Mouse (Mus musculus) 3T3-L1 (cell line): ENCODE measurements around the gene Epc2.
A peak's percentile ranks its signal among the peaks of the same experiment; 100 is the strongest.
"Not testable (repeated sequence)": the region's sequence is repeated elsewhere in the genome, so short reads cannot be mapped to it uniquely, and the experiment has no call there.

Experiments used
- DNase-seq: peaks from one replicate; pipeline ENCODE4 v3.0.0-alpha.2; 2015; ENCODE audit warnings: low read depth, low spot score

The Epc2 gene

GRCm38 (mm10) chr2:49471641-49472355 is 20.5 kb downstream of the Epc2 start:
- DNase-seq: no peak

DNA sequence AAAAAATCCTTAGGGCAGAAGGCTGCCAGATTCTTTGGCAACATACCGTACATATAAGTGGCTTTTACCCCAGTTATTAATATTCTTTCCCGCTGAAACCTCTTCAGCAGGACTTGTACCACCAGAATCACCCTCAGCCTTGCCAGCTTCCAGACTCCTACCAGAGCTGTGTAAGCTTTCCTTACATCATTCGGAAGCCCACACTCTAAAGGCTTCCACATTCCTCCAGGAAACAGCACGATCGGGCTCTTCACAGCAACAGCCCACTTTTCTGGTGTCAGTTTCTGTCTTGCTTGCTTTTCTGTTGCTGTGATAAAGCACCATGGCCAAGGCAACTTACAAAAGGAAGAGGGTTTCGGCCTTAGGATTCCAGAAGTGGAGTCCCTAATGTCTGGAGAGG is 21.2 kb downstream of the Epc2 start:
- no peak for DNase-seq

- no peak for DNase-seq
Observed at GRCm38 (mm10) chr2:49482146-49482545, 30.9 kb downstream of the Epc2 start.

- no peak for DNase-seq
Observed at GRCm38 (mm10) chr2:49483382-49483781, 32.1 kb downstream of the Epc2 start.

DNA sequence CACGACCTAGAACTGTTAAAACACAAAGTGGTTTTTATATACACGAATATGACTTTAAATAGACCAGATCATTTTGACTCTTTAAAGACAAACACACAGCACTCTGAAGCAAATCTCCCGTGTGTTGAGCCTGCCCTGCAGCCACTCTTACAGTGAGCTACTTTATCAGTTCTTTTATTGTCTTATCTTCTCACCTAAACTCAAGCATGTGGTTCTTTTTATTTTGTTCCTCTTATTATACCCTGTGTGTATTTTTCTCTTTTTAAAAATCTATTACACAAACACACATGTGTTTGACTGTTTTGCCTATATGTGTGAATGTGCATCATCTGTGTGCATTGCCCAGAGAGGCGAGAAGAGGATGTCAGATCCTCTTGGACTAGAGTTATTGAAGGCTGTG is 50.1 kb downstream of the Epc2 start:
- no peak for DNase-seq

- peak; percentile 64 for DNase-seq
Observed at GRCm38 (mm10) chr2:49503596-49503995, 52.3 kb downstream of the Epc2 start.

DNA sequence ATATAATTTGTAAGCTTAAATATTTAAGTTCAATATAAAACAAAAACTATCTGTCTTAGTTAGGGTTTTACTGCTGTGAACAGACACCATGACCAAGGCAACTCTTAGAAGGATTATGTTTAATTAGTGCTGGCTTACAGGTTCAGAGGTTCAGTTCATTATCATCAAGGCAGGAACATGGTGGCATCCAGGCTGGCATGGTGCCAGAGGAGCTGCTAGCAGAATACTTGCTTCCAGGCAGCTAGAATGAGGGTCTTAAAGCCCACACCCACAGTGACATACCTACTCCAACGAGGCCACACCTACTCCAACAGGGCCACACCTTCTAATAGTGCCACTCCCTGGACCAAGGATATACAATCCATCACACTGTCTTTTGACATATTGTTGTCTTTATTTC is 53.9 kb downstream of the Epc2 start:
- not testable (repeated sequence) for DNase-seq

- DNase-seq: no peak
Observed at GRCm38 (mm10) chr2:49510832-49511231, 59.5 kb downstream of the Epc2 start.

GRCm38 (mm10) chr2:49516011-49516410 is 64.7 kb downstream of the Epc2 start:
- DNase-seq: no peak

DNA sequence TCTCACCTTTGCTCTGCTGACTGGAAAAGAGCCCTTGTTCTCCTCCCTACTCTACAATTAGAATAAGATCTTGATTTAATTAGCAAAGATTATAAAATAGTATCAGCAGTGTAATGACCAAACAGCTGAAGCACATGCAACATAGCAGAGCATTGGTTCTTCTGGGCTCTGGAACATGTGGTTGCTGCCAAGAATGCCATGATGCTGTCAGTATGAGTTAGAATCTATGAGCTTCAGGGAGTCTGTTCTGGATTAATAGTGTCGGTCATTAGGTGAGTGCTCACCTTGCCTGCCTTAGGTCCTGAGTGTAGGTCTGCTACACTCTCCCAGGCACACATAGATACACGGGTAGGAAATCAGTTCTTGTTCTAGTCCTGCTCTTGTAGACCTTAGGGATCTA is 69.1 kb downstream of the Epc2 start:
- no peak for DNase-seq

GRCm38 (mm10) chr2:49520989-49521388 is 69.7 kb downstream of the Epc2 start:
- no peak for DNase-seq

- DNase-seq: no peak
Observed at GRCm38 (mm10) chr2:49521564-49521963, 70.3 kb downstream of the Epc2 start.

DNA sequence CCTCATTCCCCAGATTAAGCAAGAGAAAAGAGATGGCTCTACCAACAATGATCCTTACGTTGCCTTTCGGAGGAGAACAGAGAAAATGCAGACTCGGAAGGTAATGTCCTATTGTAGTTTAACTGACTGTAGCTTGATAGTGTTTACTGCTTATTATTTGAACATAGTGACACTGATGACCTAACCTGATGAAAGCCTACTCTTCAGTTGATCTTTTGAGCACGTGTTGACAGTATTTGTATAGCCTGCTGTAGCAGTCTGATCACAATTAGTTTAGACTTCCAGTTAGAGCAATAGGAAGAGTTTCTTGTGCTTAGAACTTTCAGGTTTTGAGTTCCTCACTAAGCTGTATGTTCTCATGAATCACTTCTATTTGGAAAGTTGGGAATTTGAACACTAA is 71.3 kb downstream of the Epc2 start:
- DNase-seq: no peak

DNA sequence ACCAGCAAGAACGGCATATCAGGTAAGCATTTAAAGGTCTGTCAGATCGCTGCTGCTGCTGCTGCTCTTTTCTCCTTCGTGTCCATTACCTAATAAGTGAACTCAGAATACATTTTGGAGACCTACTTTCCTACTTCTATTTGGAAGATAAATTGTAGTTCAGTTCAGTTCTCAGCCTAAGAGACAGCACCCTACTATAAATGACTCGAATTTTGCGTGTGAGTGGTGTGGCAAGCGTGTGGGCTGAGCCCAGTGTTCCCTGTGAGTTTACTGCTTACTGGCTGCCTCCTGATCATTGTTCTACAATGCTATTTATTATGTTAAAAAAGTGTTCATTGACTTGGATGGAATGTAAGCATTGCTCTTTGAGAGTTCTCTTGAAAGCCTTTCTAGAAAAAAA is 85.9 kb downstream of the Epc2 start:
- DNase-seq: no peak

DNA sequence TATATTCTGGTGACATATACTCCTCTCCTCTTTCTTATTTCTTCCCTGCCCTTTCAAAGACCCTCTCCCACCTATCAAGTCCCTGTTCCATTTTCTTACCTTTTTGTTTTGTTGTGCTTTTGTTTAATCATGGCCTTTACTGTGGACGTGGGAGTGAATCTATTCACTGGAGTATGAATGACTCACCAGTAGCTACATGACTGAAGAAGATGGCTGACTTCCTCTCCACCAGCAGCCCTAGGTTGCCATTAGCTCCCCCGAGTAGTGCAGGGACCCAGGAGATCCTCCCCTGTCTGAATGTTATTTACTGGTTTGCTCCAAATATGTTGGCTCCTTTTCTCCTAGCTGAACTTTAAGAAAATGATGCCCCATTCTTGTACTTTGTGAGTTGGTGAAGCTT is 86.8 kb downstream of the Epc2 start:
- no peak for DNase-seq

DNA sequence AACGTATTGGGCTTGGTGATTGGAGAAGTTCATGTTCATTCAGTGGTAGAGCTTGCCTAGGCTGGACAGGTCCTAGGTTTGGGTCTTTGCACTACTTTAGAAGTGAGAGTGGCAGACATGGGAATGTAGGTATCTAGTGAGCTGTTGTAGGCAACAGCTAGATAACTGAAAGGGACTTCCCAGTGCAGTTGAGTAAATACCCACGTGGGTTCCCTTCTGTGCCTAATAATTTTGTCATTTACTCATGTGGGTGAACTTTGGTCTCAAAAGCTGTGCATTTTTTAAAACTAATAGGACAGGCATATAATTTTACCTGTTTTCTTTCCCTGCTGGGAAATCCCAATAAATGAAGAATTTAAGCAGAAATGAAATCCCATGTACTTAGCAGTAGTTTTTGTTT is 88.5 kb downstream of the Epc2 start:
- no peak for DNase-seq

DNA sequence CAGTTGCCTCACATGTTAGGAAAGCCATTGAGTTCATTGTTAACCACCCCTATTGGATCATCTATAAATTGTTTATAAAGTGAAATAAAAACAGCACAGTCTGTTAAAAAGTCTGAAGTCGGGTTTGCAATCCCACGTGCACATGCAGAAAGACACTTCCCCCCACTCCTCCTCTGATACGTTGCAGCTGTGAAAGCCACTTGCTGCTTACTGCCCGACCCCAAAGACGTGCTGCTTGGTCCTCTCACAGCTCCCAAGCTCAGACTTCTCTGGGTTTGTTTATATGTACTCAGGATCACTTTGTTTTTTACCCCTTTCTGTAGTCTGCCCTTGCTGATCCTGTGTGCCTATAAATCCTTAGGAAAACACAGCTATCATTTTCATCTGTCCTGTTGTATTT is 96.5 kb downstream of the Epc2 start:
- DNase-seq: no peak

DNA sequence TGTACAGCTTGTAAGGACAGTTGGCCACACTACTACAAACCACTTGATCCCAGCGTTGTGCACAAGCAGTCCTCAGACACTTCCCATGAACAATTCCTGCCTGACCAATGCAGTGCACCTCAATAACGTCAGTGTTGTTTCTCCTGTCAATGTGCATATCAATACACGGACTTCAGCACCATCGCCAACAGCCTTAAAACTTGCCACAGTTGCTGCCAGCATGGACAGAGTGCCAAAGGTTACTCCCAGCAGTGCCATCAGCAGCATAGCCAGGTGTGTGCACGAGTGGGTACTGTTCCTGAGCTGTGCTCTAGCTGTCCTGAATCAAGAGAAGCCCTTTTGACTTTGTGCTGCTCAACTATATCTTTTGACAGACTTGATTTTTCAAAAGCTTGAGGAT is 97.2 kb downstream of the Epc2 start:
- DNase-seq: no peak

GRCm38 (mm10) chr2:49553096-49553495 is 101.8 kb downstream of the Epc2 start:
- DNase-seq: no peak

DNA sequence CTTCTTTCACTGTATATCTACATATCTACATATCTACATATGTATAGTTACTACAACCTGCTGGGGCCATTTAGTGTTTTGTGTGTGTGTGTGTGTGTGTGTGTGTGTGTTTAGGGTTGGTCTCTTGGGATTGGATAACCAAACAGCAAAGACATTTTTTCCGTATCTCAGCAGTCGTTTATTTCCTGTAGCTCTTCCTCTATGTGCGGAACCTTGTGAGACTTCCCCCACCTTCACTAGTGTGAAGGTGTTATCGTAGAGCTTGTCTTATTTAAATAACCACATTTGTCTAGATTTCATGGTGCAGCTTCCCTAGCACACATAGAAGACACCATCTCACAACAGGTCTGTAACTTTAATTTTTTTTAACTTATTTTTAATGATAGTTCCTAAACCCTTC is 106.1 kb downstream of the Epc2 start:
- no peak for DNase-seq

DNA sequence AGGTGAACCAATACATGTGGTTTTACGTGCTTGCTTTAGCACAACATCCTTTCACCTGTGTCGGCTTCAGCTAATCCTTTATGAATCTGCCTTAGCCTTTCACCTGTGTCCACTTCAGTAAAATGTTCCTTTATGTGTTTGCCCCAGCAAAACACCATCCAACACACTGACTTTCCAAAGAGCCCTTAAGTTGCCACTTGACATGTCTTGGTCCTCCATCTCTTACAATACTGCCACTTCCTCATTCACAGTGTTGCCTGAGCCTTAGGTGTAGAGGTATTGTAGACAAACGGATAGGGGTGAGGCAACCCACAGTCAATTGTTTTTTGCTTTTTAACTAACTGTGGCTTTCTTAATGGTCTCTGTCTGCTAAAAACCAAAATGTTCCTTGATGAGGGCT is 107.1 kb downstream of the Epc2 start:
- no peak for DNase-seq

DNA sequence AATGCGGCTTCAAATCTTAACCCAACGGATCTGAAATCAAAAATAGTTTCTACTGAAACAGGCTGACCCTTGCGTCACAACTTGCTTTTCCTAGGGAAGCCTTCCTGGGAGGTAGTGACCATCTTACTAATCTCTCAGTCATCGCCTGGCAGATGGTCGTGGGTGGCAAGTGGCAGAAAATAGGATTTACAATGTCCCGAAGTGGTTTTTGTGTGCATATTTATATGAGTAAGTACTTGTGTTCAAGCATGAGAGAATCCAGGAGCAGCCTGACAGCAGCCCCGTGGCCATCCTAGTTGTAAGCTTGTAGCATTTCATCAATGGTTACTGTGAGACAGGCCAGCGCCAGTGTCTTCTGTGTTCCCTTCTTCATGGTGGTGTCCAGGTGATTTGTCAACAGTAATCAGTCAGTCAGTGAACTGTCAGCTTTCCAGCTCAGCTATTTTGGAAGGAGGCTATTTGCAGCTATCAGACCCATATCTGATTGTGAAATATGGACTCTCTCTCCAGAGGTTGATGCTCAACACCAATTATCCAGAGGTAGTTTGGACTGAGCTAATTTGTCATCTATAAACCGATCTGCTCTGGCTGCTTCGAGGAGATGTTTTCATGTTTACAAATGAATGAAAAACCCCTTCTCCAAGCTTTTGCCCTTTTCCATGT is 111.5 kb downstream of the Epc2 start:
- DNase-seq: peak; percentile 32
